Mouse (Mus musculus) neural tube, embryonic 13.5 days (tissue): Measurements from ENCODE around the gene Mfrp. TPM values are rescaled to one million over a fixed set of nuclear protein-coding genes. Genes with fewer than 3 reads are reported as not detected.
A peak's percentile ranks its signal among the peaks of the same experiment; 100 is the strongest.

Experiments used
- ATAC-seq: fragments of 200-750 bp; cut with Nextera tagmentation; 2 replicates; pipeline ENCODE4 v1.8.0; 2017; ENCODE audit warnings: low read depth, mild to moderate bottlenecking, moderate TSS enrichment, moderate library complexity
- H3K27ac ChIP-seq: fragments of 300-500 bp; sonication (generic); replicated peaks from 2 replicates; pipeline ENCODE4 v1.5.1; 2015; ENCODE audit warnings: moderate library complexity, mild to moderate bottlenecking, inconsistent platforms
- H3K27me3 ChIP-seq: fragments of 300-500 bp; sonication (generic); 2 replicates; pipeline ENCODE4 v1.6.1; 2015; ENCODE audit warnings: mild to moderate bottlenecking, inconsistent platforms
- H3K36me3 ChIP-seq: fragments of 300-500 bp; sonication (generic); 2 replicates; pipeline ENCODE4 v1.6.1; 2015; ENCODE audit warnings: mild to moderate bottlenecking, inconsistent platforms
- H3K4me1 ChIP-seq: fragments of 300-500 bp; sonication (generic); replicated peaks from 2 replicates; pipeline ENCODE4 v1.6.1; 2015; ENCODE audit warnings: inconsistent platforms
- H3K4me2 ChIP-seq: fragments of 300-500 bp; sonication (generic); 2 replicates; pipeline ENCODE4 v1.6.1; 2015; ENCODE audit warnings: inconsistent platforms, mild to moderate bottlenecking, moderate library complexity
- H3K4me3 ChIP-seq: fragments of 300-500 bp; sonication (generic); 2 replicates; pipeline ENCODE4 v1.5.1; 2015; ENCODE audit warnings: mild to moderate bottlenecking, inconsistent platforms
- H3K9ac ChIP-seq: fragments of 300-500 bp; sonication (generic); 2 replicates; pipeline ENCODE4 v1.6.1; 2015; ENCODE audit warnings: moderate library complexity, mild to moderate bottlenecking, inconsistent platforms
- H3K9me3 ChIP-seq: fragments of 300-500 bp; sonication (generic); 2 replicates; pipeline ENCODE4 v1.6.1; 2016; ENCODE audit warnings: inconsistent platforms
- WGBS: fragments of 180-500 bp; shearing (Covaris S2); methylation state at CpG from one replicate; pipeline ENCODE4 v1.1.7; 2015; 5-methylcytosine and 5-hydroxymethylcytosine counted together
- polyA plus RNA-seq: library from polyadenylated mRNA; unstranded; fragments of >200 nt; fragmentation: Nextera tagmentation; extraction: Ambion mirVana; gene quantifications from 2 replicates; pipeline ENCODE4 v1.2.1, GENCODE M21; 2015

Gene Mfrp
- polyA plus RNA-seq, 1 experiment from 2014 or later = not detected

DNA sequence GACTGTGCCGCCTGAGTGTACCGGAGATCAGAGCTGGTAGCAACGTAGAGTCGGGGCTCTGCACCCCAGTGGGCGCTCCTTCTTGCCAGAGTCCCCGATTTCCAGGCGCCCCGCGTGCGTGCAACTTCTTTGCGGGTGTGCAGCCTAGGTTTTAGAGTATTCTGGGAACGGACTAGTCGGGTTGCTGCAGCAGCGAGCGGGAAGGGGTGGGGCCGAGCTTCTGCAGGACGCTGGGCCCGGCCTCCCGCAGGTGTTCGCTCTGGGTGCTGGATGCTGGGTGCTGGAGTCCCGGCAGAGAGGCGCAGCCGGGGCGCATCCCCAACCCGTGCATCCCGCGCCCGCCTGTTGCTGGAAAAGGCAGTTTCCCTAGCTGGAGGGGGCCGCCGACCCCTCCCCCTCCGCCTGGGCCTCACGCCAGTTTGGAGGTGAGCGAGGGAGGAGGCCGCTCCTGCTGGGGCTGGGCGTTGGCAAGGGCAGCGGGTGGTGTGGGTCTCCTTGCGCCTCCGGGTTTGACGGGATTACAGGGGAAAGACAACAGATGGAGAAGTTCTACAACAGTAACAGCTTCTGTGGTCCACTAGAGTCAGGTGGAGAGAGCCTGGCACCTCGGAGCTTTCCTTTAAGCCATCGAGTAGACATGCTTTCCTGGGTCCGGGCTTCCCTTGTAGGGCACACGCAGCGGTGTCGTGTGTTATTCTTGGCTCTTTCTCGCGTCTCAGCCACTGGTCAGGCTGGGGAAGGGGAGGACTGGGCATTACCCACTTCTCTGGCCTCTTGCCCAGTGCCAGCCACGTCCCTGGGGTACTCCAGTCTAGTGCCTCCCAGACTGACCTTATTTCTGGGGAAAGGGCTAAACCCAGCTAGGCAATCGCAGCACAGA is 33.6 kb downstream of the Mfrp start:
- Histone ChIP-seq H3K4me3 (peak overlapping the region; percentile 51), H3K9ac (peak overlapping the region; percentile 69), H3K4me2 (peak overlapping the region; percentile 84), H3K36me3 (0 out of 2 replicates have a peak, but pooled peaks cover 2% of the 10 kb centered on the region), H3K27me3 (peaks cover 70% of the 10 kb centered on the region), H3K4me1 (peaks cover 48% of the 10 kb centered on the region), H3K27ac (peak overlapping the region; percentile 65), H3K9me3 (no peaks in the 10 kb centered on the region)
- WGBS = 3% methylated on average over 49 of the region's 49 CpGs
- peak; percentile 19; the same call in 1 of the 2 replicates for ATAC-seq

DNA sequence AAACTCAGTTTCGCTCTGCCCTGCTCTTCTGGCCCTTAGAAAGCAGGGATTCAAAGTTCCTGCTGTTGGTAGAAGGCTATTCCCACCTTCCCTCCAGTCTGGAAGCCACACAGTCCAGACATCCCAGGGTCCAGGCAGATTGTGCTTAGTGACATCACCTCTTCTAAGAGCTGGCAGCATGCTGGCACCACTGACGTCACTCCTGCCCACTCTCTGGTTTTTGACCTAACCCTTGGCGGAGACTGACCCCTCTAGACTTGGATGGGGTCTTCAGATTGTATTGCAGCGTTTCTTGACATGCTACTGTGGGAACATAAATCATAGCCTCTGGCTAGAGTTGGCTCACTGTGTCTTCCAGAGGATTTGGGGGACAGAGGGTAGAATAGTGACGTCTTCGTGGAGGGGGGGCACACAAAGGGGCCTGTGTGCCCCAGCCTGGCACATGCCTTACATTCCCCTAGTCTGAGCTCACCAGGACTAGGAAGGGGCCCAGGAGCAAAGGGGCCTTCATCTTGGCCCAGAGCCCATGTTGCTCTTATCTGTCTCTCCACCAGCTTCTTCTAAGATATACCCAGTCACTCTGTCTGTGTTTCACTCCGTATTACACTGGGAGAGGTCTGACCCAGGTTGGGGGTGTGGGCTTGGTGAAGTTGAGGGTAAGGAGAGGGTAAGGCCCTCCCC is 34.3 kb downstream of the Mfrp start:
- H3K9ac ChIP-seq = peak overlapping the region; percentile 69
- peak; percentile 25; the same call in 1 of the 2 replicates for ATAC-seq
- WGBS = 53% methylated on average over 7 of the region's 7 CpGs
- no peaks in the 10 kb centered on the region for H3K9me3 ChIP-seq
- peaks cover 65% of the 10 kb centered on the region for H3K27me3 ChIP-seq
- H3K36me3 ChIP-seq = peaks cover 10% of the 10 kb centered on the region; the same call in 1 of the 2 replicates
- H3K4me3 ChIP-seq = peak overlapping the region; percentile 51
- H3K4me2 ChIP-seq = peak overlapping the region; percentile 84
- peaks cover 40% of the 10 kb centered on the region for H3K4me1 ChIP-seq
- H3K27ac ChIP-seq = peak overlapping the region; percentile 35; the same call in 1 of the 2 replicates

DNA sequence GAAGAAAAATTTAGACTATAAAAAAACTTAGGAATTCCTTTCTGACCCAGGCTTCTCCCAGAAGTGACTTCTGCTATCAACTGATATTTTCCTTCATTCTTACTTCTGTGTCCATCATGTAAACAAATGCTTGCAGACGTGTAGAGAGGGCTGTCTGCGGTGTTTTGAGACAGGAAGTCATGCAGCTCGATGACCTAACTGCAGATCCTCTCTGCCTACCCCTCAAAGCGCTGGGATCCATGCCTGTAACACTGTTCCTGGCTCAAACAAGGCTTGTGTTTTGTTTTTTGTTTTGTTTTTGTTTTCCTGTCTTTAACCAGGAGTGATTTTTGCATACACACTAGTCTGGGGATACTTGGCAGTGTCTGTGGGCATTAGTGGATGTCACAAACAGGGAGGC is 36.3 kb downstream of the Mfrp start:
- H3K9ac ChIP-seq = no peak overlapping the region
- no peak overlapping the region for H3K27ac ChIP-seq
- no peak for ATAC-seq
- no peak overlapping the region for H3K4me2 ChIP-seq
- H3K9me3 ChIP-seq = no peaks in the 10 kb centered on the region
- H3K4me3 ChIP-seq = no peak overlapping the region
- peaks cover 24% of the 10 kb centered on the region for H3K36me3 ChIP-seq
- peaks cover 40% of the 10 kb centered on the region for H3K4me1 ChIP-seq
- H3K27me3 ChIP-seq = peaks cover 45% of the 10 kb centered on the region
- WGBS = 75% methylated on average over 4 of the region's 4 CpGs

DNA sequence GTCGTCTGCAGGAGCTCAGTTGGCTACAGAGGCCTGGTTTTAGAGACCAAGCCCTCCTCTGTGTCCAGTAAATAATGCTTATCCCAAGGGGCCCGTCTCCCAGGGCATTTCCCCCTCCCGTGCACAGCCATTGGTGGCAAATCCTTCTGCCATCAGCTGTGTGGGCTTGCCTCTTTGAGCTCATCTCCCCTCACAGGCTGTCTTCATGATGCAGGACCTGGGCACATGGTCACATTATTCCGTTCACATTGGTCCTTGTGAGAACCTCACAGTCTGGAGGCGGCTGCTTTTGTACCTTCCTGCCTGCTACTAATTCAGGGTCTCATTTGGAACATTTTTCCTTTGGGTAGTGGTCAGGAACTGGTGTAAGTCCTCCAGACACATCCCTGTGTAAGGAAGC is 40.4 kb downstream of the Mfrp start:
- Histone ChIP-seq H3K36me3 (peaks cover 55% of the 10 kb centered on the region), H3K9me3 (no peaks in the 10 kb centered on the region), H3K4me3 (no peak overlapping the region), H3K4me2 (no peak overlapping the region), H3K27me3 (peaks cover 4% of the 10 kb centered on the region), H3K9ac (no peak overlapping the region), H3K4me1 (no peaks in the 10 kb centered on the region), H3K27ac (no peak overlapping the region)
- ATAC-seq = no peak
- 59% methylated on average over 5 of the region's 5 CpGs for WGBS

DNA sequence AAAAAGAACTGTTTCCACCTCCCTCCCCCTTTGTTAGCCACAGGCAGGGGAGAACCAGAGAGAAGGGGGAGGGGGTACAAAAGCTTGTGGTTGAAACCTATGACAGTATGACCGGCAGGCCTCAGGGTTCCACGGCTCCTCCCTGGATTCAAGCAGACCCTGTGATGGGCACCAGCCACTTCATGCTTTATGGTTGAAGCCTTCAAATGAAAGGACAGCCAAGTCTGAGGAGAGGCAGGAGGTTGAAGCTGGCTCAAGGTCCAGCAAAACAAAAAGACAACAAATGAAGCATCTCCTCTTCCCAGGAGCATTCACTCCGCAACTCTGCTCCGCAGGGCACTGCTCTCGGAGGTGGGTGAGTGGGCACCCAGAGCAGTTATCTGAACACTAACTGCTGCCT is 41.9 kb downstream of the Mfrp start:
- no peak overlapping the region for H3K4me3 ChIP-seq
- H3K4me1 ChIP-seq = no peaks in the 10 kb centered on the region
- 79% methylated on average over 5 of the region's 5 CpGs for WGBS
- no peak overlapping the region for H3K27ac ChIP-seq
- no peak overlapping the region for H3K9ac ChIP-seq
- no peaks in the 10 kb centered on the region for H3K27me3 ChIP-seq
- H3K36me3 ChIP-seq = peaks cover 57% of the 10 kb centered on the region
- no peak for ATAC-seq
- H3K9me3 ChIP-seq = no peaks in the 10 kb centered on the region
- H3K4me2 ChIP-seq = no peak overlapping the region

DNA sequence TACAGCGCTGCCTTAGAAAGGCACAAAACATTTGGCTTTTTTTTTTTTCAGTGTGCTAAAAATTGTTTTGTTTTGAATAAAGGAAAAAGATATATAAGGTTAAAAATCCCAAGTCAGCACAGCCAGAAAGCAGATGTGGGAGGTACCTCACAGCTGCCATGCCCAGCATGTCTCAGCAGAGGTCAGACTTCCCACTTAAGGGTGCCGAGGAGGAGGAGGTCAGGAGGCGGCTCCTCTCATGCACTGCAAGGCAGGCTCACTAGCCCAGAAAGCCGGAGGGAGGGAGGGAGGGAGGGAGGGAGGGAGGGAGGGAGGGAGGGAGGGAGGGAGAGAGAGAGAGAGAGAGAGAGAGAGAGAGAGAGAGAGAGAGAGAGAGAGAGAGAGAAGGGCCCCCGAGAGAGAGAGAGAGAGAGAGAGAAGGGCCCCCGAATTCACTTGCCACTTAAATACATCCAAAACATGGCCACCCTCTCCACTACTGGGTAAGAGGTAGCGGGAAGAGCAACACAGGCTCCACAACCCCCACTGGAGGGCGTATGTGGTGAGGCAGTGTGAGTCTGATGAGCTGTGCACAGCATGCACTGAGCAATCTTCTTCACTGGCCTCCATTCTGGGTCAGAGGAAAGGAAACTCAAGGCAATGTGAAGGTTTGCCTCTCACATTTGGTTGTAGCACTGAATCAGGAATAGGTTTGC is 42.6 kb downstream of the Mfrp start:
- no peak overlapping the region for H3K9ac ChIP-seq
- H3K9me3 ChIP-seq = no peaks in the 10 kb centered on the region
- peaks cover 63% of the 10 kb centered on the region for H3K36me3 ChIP-seq
- 28% methylated on average over 7 of the region's 8 CpGs for WGBS
- H3K4me3 ChIP-seq = no peak overlapping the region
- H3K27ac ChIP-seq = no peak overlapping the region
- H3K4me1 ChIP-seq = no peaks in the 10 kb centered on the region
- no peaks in the 10 kb centered on the region for H3K27me3 ChIP-seq
- no peak for ATAC-seq
- H3K4me2 ChIP-seq = no peak overlapping the region

DNA sequence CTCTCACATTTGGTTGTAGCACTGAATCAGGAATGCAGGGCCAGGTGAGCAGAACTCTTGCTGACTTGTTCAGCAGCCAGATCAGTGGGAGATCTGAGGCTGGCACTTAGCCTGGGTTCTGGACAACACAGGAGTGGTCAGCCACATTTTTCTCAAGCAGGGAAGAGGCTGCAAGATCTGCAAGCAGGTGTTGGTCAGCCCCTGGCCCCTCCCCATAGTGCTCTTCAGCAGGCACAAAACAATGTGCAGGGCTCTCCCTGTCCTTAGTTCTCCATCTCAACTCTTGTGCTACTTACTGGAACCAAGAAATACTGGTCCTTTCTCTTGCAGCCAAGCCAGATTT is 43.2 kb downstream of the Mfrp start:
- no peaks in the 10 kb centered on the region for H3K27me3 ChIP-seq
- no peak for ATAC-seq
- peaks cover 68% of the 10 kb centered on the region for H3K36me3 ChIP-seq
- H3K4me3 ChIP-seq = no peak overlapping the region
- H3K4me1 ChIP-seq = no peaks in the 10 kb centered on the region
- H3K9me3 ChIP-seq = no peaks in the 10 kb centered on the region
- no peak overlapping the region for H3K4me2 ChIP-seq
- no peak overlapping the region for H3K27ac ChIP-seq
- H3K9ac ChIP-seq = no peak overlapping the region

DNA sequence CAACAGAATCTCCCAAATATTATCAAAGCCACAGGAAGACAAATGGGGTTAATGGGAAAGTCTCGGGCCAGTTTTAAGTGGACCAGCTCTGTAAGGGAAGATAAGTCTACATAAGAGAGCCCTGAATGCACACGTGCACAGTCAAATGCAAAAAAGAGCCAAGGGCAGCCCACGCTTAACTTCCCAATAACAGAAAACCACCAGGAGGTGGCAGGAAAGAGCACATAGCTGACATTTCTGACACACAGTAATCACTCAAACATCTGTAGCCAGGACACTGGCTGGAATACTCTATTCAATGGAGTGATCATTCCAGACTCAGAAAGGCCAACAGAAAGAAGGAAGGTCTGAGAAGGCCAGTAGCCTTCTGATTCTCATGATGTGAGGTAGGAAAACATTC is 45.8 kb downstream of the Mfrp start:
- Histone ChIP-seq H3K27me3 (no peaks in the 10 kb centered on the region), H3K9me3 (no peaks in the 10 kb centered on the region), H3K36me3 (peaks cover 71% of the 10 kb centered on the region), H3K9ac (no peak overlapping the region), H3K27ac (no peak overlapping the region), H3K4me1 (no peaks in the 10 kb centered on the region), H3K4me2 (no peak overlapping the region), H3K4me3 (no peak overlapping the region)
- no peak for ATAC-seq
- 75% methylated on average over 3 of the region's 3 CpGs for WGBS

Other genes starting within 250 kb of the Mfrp start
- gene Thy1, start 58.3 kb upstream of the Mfrp start, polyA plus RNA-seq = 1.2 and 2.8 TPM in 2 replicates
- gene Usp2, start 34.7 kb upstream of the Mfrp start, polyA plus RNA-seq = 8.7 and 12.6 TPM in 2 replicates
- 3.1 and 3.6 TPM in 2 replicates for gene C1qtnf5, start 5.5 kb downstream of the Mfrp start, polyA plus RNA-seq
- 0.18 and 0.28 TPM in 2 replicates for gene Gm49380, start 11.8 kb downstream of the Mfrp start, polyA plus RNA-seq
- 34.5 and 35.4 TPM in 2 replicates for gene Rnf26, start 11.8 kb downstream of the Mfrp start, polyA plus RNA-seq
- 21.0 and 23.6 TPM in 2 replicates for gene Mcam, start 32.7 kb downstream of the Mfrp start, polyA plus RNA-seq
- 20.1 and 21.1 TPM in 2 replicates for gene Cbl, start 132.3 kb downstream of the Mfrp start, polyA plus RNA-seq
- gene Ccdc153, start 138.9 kb downstream of the Mfrp start, polyA plus RNA-seq = not detected in 2 replicates
- 0.33 and 0.48 TPM in 2 replicates for gene Pdzd3, start 149.7 kb downstream of the Mfrp start, polyA plus RNA-seq
- gene Nlrx1, start 166.9 kb downstream of the Mfrp start, polyA plus RNA-seq = 4.5 and 4.7 TPM in 2 replicates
- 21.1 and 22.5 TPM in 2 replicates for gene Abcg4, start 186.9 kb downstream of the Mfrp start, polyA plus RNA-seq
- 25.1 and 31.9 TPM in 2 replicates for gene Hinfp, start 203.9 kb downstream of the Mfrp start, polyA plus RNA-seq
- gene C2cd2l, start 218.6 kb downstream of the Mfrp start, polyA plus RNA-seq = 22.9 and 28.7 TPM in 2 replicates
- 37.3 and 41.2 TPM in 2 replicates for gene Dpagt1, start 224.3 kb downstream of the Mfrp start, polyA plus RNA-seq
- gene H2afx, start 233.0 kb downstream of the Mfrp start, polyA plus RNA-seq = 131 TPM in 2 replicates
- gene Hmbs, start 242.5 kb downstream of the Mfrp start, polyA plus RNA-seq = 58.2 and 59.4 TPM in 2 replicates